17 mouse cellular contexts compared by ENCODE assay signal in genomic region chr2:103932025-103932424, GRCm38 (mm10). TPM values are rescaled to one million over a fixed set of nuclear protein-coding genes. Genes with fewer than 3 reads are reported as not detected.
DNase-seq lines count a peak whose midpoint lies in the region; ATAC-seq and TF ChIP-seq lines count a peak whose summit lies in the region.
"Had no signal": no experiment of that assay in that cellular context is flagged by ENCODE, and none has a peak within 500 bp of the region (broad histone marks: within the 10 kb centered on the region; RNA-seq: fewer than 3 reads in every experiment).

No protein-coding gene starts in this region.

- no peaks in the 10 kb centered on the region for H3K27me3 ChIP-seq in kidney, adult 2 months (replicated peaks; ENCODE audit: control insufficient read depth, insufficient read depth, low read length)
- H3K27me3 ChIP-seq in kidney, embryonic 14.5 days (ENCODE audit: control insufficient read depth, insufficient read depth, low read length), result peaks cover 2% of the 10 kb centered on the region; the same call in 1 of the 2 replicates
- H3K27me3 ChIP-seq in liver, postnatal 0 days (ENCODE audit: insufficient read depth, low read length), result no peaks in the 10 kb centered on the region
- H3K27me3 ChIP-seq in hindbrain, embryonic 11.5 days (ENCODE audit: control insufficient read depth, insufficient read depth, low read length), result no peaks in the 10 kb centered on the region
- H3K27me3 ChIP-seq: heart, embryonic 13.5 days had no signal

- H3K4me3 ChIP-seq in kidney, adult 2 months (ENCODE audit: insufficient read depth, low read depth, low read length), result no peak overlapping the region
- H3K4me3 ChIP-seq in kidney, embryonic 14.5 days (ENCODE audit: low read length), result no peak overlapping the region
- no peak overlapping the region for H3K4me3 ChIP-seq in liver, postnatal 0 days (ENCODE audit: low read depth, low read length)
- no peak overlapping the region for H3K4me3 ChIP-seq in hindbrain, embryonic 11.5 days (ENCODE audit: low read depth, low read length)
- no peak overlapping the region for H3K4me3 ChIP-seq in left cerebral cortex, adult 2 months
- H3K4me3 ChIP-seq: heart, embryonic 13.5 days; myocyte had no signal

- intact Hi-C loops in heart, postnatal 25 days (cut with DNase I), result no loop called here
- intact Hi-C loops in left cerebral cortex, adult 2 months (cut with DNase I), result no loop called here

- no peak overlapping the region for H3K27ac ChIP-seq in kidney, adult 2 months (ENCODE audit: insufficient read depth, low read depth, low read length)
- no peak overlapping the region for H3K27ac ChIP-seq in kidney, embryonic 14.5 days (ENCODE audit: low read depth, low read length)
- no peak overlapping the region for H3K27ac ChIP-seq in liver, postnatal 0 days (ENCODE audit: low read depth)
- H3K27ac ChIP-seq in hindbrain, embryonic 11.5 days (ENCODE audit: low read depth, low read length), result no peak overlapping the region
- H3K27ac ChIP-seq in left cerebral cortex, adult 2 months, result no peak overlapping the region
- H3K27ac ChIP-seq: heart, embryonic 13.5 days had no signal

- 73% methylated on average over 2 of the region's 2 CpGs for WGBS in kidney, adult 2 months
- 46% methylated on average over 2 of the region's 2 CpGs for WGBS in kidney, embryonic 14.5 days
- 39% methylated on average over 2 of the region's 2 CpGs for WGBS in liver, postnatal 0 days (ENCODE audit: insufficient replicate concordance)
- 61% methylated on average over 2 of the region's 2 CpGs for WGBS in hindbrain, embryonic 11.5 days

- no peak for TF ChIP-seq EP300 in liver, postnatal 0 days (IDR thresholded peaks at IDR 0.05; ENCODE audit: low read depth)

- no peak for TF ChIP-seq CTCF in kidney, adult 2 months (conservative IDR thresholded peaks at IDR 0.05; ENCODE audit: insufficient read depth, insufficient read length, low read depth, low read length)
- no peak for TF ChIP-seq CTCF in liver, postnatal 0 days (IDR thresholded peaks at IDR 0.05; ENCODE audit: low read depth)
- TF ChIP-seq CTCF in left cerebral cortex, adult 2 months (IDR thresholded peaks at IDR 0.05), result no peak

- H3K9me3 ChIP-seq in kidney, embryonic 14.5 days (ENCODE audit: control insufficient read depth, low read length), result no peaks in the 10 kb centered on the region
- no peaks in the 10 kb centered on the region for H3K9me3 ChIP-seq in liver, postnatal 0 days (ENCODE audit: low read length)
- no peaks in the 10 kb centered on the region for H3K9me3 ChIP-seq in hindbrain, embryonic 11.5 days (ENCODE audit: control insufficient read depth, low read length)
- H3K9me3 ChIP-seq: heart, embryonic 13.5 days had no signal

- no peak overlapping the region for H3K9ac ChIP-seq in kidney, embryonic 14.5 days (ENCODE audit: low read depth, low read length)
- H3K9ac ChIP-seq in liver, postnatal 0 days (replicated peaks), result no peak overlapping the region
- no peak overlapping the region for H3K9ac ChIP-seq in hindbrain, embryonic 11.5 days (ENCODE audit: low read depth, low read length)
- H3K9ac ChIP-seq: heart, embryonic 13.5 days; lung, embryonic 14.5 days had no signal

- DNase-seq in kidney, adult 2 months, result peak; percentile 23
- peak; percentile 16 for DNase-seq in heart, postnatal 25 days (ENCODE audit: low spot score)
- DNase-seq in liver, postnatal 0 days, result no peak
- DNase-seq in hindbrain, embryonic 11.5 days (ENCODE audit: low spot score), result no peak
- DNase-seq in left cerebral cortex, adult 11 months (ENCODE audit: low spot score), result no peak
- no peak for DNase-seq in left cerebral cortex, adult 2 months (ENCODE audit: extremely low spot score in 1 of 2, low spot score in 2 of 2)
- DNase-seq: B cell, adult 2 months; cerebellum, adult 11 months; kidney, adult 8-10 months; lung, embryonic 14.5 days; right cerebral cortex, adult 18-20 months; thymus, adult 18-20 months had no signal

- H3K36me3 ChIP-seq in kidney, adult 2 months (ENCODE audit: control insufficient read depth, insufficient read depth, low read length), result no peaks in the 10 kb centered on the region
- H3K36me3 ChIP-seq in kidney, embryonic 14.5 days (ENCODE audit: control insufficient read depth, insufficient read depth, low read length), result no peaks in the 10 kb centered on the region
- no peaks in the 10 kb centered on the region for H3K36me3 ChIP-seq in liver, postnatal 0 days (replicated peaks; ENCODE audit: insufficient read depth, low read length)
- H3K36me3 ChIP-seq in hindbrain, embryonic 11.5 days (ENCODE audit: control insufficient read depth, insufficient read depth, low read length), result no peaks in the 10 kb centered on the region
- H3K36me3 ChIP-seq: heart, embryonic 13.5 days had no signal

- no peak overlapping the region for H3K4me2 ChIP-seq in kidney, embryonic 14.5 days (replicated peaks; ENCODE audit: low read depth, low read length)
- peak overlapping the region; percentile 40; the same call in 1 of the 2 replicates for H3K4me2 ChIP-seq in liver, postnatal 0 days (ENCODE audit: low read depth, low read length)
- H3K4me2 ChIP-seq in hindbrain, embryonic 11.5 days (replicated peaks; ENCODE audit: low read depth, low read length), result no peak overlapping the region
- H3K4me2 ChIP-seq: heart, embryonic 13.5 days; lung, embryonic 14.5 days had no signal

- TF ChIP-seq POLR2A in kidney, adult 2 months (IDR thresholded peaks at IDR 0.05; ENCODE audit: low read depth, low read length), result no peak

- H3K4me1 ChIP-seq in kidney, adult 2 months (ENCODE audit: control insufficient read depth, insufficient read depth, low read length), result 0 out of 2 replicates have a peak, but pooled peaks cover 9% of the 10 kb centered on the region
- H3K4me1 ChIP-seq in kidney, embryonic 14.5 days (ENCODE audit: control insufficient read depth, insufficient read depth, low read length), result peaks cover 6% of the 10 kb centered on the region; the same call in 1 of the 2 replicates
- H3K4me1 ChIP-seq in liver, postnatal 0 days (ENCODE audit: insufficient read depth), result peaks cover 24% of the 10 kb centered on the region
- H3K4me1 ChIP-seq in hindbrain, embryonic 11.5 days (replicated peaks; ENCODE audit: control insufficient read depth, insufficient read depth, low read length), result no peaks in the 10 kb centered on the region

- ATAC-seq in kidney, embryonic 14.5 days (ENCODE audit: low FRiP score, low TSS enrichment), result no peak
- ATAC-seq in erythroid progenitor cell, adult 5-6 weeks (replicated peaks; ENCODE audit: low FRiP score, poor library complexity, severe bottlenecking), result peak; percentile 81
- peak; percentile 51 for ATAC-seq in liver, postnatal 0 days
- ATAC-seq in hindbrain, embryonic 11.5 days (ENCODE audit: low FRiP score), result no peak
- ATAC-seq: hindbrain, embryonic 16.5 days had no signal

RNA-seq across cellular contexts. Expression of gene Lmo2, which starts 25.8 kb away (rescaled TPM):
- polyA plus RNA-seq in kidney, adult 2 months (2012; rRNA removed), result 18.5 and 20.8 TPM in 2 replicates
- 33.3 and 36.7 TPM in 2 replicates for polyA plus RNA-seq in kidney, embryonic 14.5 days (2014; fragmentation: Nextera tagmentation; extraction: Ambion mirVana)
- 633 and 653 TPM in 2 replicates for total RNA-seq in erythroid progenitor cell, adult 5-6 weeks (2015; ENCODE audit: low replicate concordance)
- 362 and 409 TPM in 2 replicates for total RNA-seq in erythroid progenitor cell, adult 5-6 weeks (2017; ENCODE audit: low replicate concordance)
- 10 to 100 TPM; 19.3 to 19.8 TPM for total RNA-seq in heart, postnatal 25 days (2021)
- polyA plus RNA-seq in liver, postnatal 0 days (2015; fragmentation: Nextera tagmentation; extraction: Ambion mirVana), result 58.8 and 63.7 TPM in 2 replicates
- polyA plus RNA-seq in hindbrain, embryonic 11.5 days (2014; fragmentation: Nextera tagmentation; extraction: Ambion mirVana), result 21.3 and 23.9 TPM in 2 replicates
- 10 to 100 TPM; 13.4 to 13.7 TPM for total RNA-seq in left cerebral cortex, adult 2 months (2021)

Comparison
In these comparisons a context has a peak if more than half of its experiments do, and no peak if none do; other contexts are left out.
1. DNase-seq: peak in kidney, adult 2 months (single experiment) and heart, postnatal 25 days (single experiment); none in liver, postnatal 0 days (single experiment), hindbrain, embryonic 11.5 days (single experiment), left cerebral cortex, adult 11 months (single experiment) and left cerebral cortex, adult 2 months (0 of 2).
2. ATAC-seq: peak in erythroid progenitor cell, adult 5-6 weeks (single experiment) and liver, postnatal 0 days (single experiment); none in kidney, embryonic 14.5 days (single experiment) and hindbrain, embryonic 11.5 days (single experiment).